Mouse (Mus musculus) lung, embryonic 14.5 days (tissue): Measurements from ENCODE around the gene Fgf10. TPM values are rescaled to one million over a fixed set of nuclear protein-coding genes. Genes with fewer than 3 reads are reported as not detected.

Source experiments
- ATAC-seq: fragments of 200-750 bp; cut with Nextera tagmentation; 2 replicates; pipeline ENCODE4 v1.8.0; 2017; ENCODE audit warnings: mild to moderate bottlenecking, moderate TSS enrichment, moderate library complexity; ENCODE audit not compliant: insufficient read depth
- DNase-seq: peaks from one replicate; pipeline ENCODE4 v3.0.0-alpha.2; 2015
- H3K27ac ChIP-seq: fragments of 300-500 bp; sonication (generic); 2 replicates; pipeline ENCODE4 v1.5.1; 2014; ENCODE audit warnings: low read depth, mild to moderate bottlenecking, moderate library complexity
- H3K27me3 ChIP-seq: fragments of 300-500 bp; sonication (generic); 2 replicates; pipeline ENCODE4 v1.6.1; 2014; ENCODE audit warnings: low read length, control low read depth; ENCODE audit not compliant: insufficient read depth
- H3K36me3 ChIP-seq: fragments of 300-500 bp; sonication (generic); 2 replicates; pipeline ENCODE4 v1.6.1; 2014; ENCODE audit warnings: control low read depth; ENCODE audit not compliant: insufficient read depth
- H3K4me1 ChIP-seq: fragments of 300-500 bp; sonication (generic); 2 replicates; pipeline ENCODE4 v1.6.1; 2014; ENCODE audit warnings: antibody characterized with exemption, control low read depth; ENCODE audit not compliant: insufficient read depth
- H3K4me2 ChIP-seq: fragments of 300-500 bp; sonication (generic); 2 replicates; pipeline ENCODE4 v1.6.1; 2014; ENCODE audit warnings: mild to moderate bottlenecking
- H3K4me3 ChIP-seq: fragments of 300-500 bp; sonication (generic); 2 replicates; pipeline ENCODE4 v1.5.1; 2014; ENCODE audit warnings: low read depth, low read length
- H3K9ac ChIP-seq: fragments of 300-500 bp; sonication (generic); 2 replicates; pipeline ENCODE4 v1.6.1; 2014
- H3K9me3 ChIP-seq: fragments of 300-500 bp; sonication (generic); 2 replicates; pipeline ENCODE4 v1.6.1; 2016; ENCODE audit warnings: low read depth, low read length, control low read depth
- CTCF ChIP-seq: IDR thresholded peaks from 2 replicates; pipeline ENCODE4 v1.5.1; 2016; ENCODE audit warnings: antibody characterized with exemption, low read depth
- WGBS: fragments of 180-500 bp; shearing (Covaris S2); extraction: QIAGEN DNeasy Blood & Tissue Kit; methylation state at CpG from one replicate; pipeline ENCODE4 v1.1.7; 2014; 5-methylcytosine and 5-hydroxymethylcytosine counted together
- polyA plus RNA-seq: library from polyadenylated mRNA; unstranded; fragments of >200 nt; fragmentation: Nextera tagmentation; extraction: Ambion mirVana; gene quantifications from 2 replicates; pipeline ENCODE4 v1.2.1, GENCODE M21; 2014

The Fgf10 gene
- polyA plus RNA-seq, 1 experiment from 2014 or later = 16.8 TPM

DNA sequence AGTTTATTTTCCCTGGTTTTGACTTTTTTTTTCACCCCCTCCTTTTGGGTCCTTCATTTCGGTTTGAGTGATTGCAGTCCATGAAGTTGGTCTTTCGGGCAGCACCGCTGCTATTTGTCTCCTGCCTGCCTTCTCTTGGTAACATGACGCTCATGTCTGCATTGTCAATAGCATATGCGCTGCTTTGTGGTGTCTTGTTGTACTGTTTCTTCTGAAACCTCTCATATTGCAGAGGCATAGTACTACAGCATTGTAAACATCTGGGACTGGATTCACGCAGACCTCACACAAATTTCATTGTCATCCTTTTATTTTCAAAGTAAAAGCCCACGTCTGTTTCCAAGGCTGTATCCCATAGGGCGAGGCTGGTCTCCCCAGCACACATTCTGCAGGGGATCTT lies 46.7 kb downstream of the Fgf10 start:
- H3K4me1 ChIP-seq = no peaks in the 10 kb centered on the region
- H3K4me3 ChIP-seq = peak overlapping the region; percentile 43
- H3K9me3 ChIP-seq = no peaks in the 10 kb centered on the region
- no peak for TF ChIP-seq CTCF
- 0 out of 2 replicates have a peak, but pooled peaks cover 6% of the 10 kb centered on the region for H3K27me3 ChIP-seq
- peak overlapping the region; percentile 60 for H3K9ac ChIP-seq
- DNase-seq = peak; percentile 48
- peak overlapping the region; percentile 74 for H3K4me2 ChIP-seq
- ATAC-seq = peak; percentile 25; the same call in 1 of the 2 replicates
- WGBS = 5% methylated on average over 8 of the region's 8 CpGs
- H3K36me3 ChIP-seq = no peaks in the 10 kb centered on the region
- H3K27ac ChIP-seq = peak overlapping the region; percentile 72

DNA sequence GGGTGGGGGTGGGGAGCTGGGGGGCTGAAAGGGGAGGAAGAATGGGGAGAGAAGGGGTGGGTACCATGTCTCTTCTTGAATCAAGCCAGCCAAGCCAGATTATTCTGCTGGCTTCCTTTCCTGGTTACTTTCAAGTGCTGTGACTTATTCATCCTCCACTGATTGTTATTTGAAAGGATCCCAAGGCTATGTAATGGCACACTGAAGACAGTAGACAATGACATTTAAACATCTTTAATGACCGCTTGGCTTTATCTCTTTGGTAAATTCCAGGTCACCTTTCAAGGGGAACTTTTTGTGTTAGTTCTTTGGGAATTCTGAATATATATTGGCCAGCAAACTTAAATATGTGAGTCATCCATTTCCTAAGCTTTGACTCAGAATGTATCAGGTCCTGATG lies 47.1 kb downstream of the Fgf10 start:
- H3K9ac ChIP-seq = peak overlapping the region; percentile 60
- TF ChIP-seq CTCF = no peak
- WGBS = 42% methylated on average over 1 of the region's 1 CpGs

DNA sequence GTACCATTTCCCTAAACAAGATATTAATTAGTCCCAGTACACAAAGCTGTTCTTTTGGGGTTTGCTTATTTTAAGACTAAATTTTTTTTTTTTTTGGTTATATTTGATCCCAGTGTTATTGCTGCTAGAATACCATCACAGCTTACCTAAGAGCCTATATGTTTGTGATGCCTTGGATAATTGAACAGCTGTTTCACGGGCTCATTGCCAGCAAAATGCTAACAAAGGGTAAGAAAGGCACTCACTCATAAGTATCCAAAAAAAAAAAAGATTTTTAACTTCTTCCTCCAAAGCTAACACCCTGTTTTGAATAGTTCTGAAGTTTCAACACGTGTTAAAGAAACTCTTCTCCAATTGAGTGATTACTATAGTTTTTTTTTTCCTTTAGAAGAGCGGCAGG lies 48.8 kb downstream of the Fgf10 start:
- Histone ChIP-seq H3K9ac (no peak overlapping the region), H3K27me3 (0 out of 2 replicates have a peak, but pooled peaks cover under 1% of the 10 kb centered on the region), H3K4me2 (peak overlapping the region; percentile 33), H3K4me3 (no peak overlapping the region), H3K27ac (no peak overlapping the region), H3K4me1 (no peaks in the 10 kb centered on the region), H3K36me3 (no peaks in the 10 kb centered on the region), H3K9me3 (no peaks in the 10 kb centered on the region)
- DNase-seq (peak; percentile 65), ATAC-seq (no peak)
- 17% methylated on average over 3 of the region's 3 CpGs for WGBS
- TF ChIP-seq CTCF = no peak

More for the DNA sequence above, 47.1 kb downstream of the Fgf10 start:
- H3K4me3 ChIP-seq = peak overlapping the region; percentile 43
- peak overlapping the region; percentile 72 for H3K27ac ChIP-seq
- H3K4me2 ChIP-seq = peak overlapping the region; percentile 74
- H3K4me1 ChIP-seq = no peaks in the 10 kb centered on the region
- DNase-seq = no peak
- no peaks in the 10 kb centered on the region for H3K36me3 ChIP-seq
- H3K27me3 ChIP-seq = 0 out of 2 replicates have a peak, but pooled peaks cover 6% of the 10 kb centered on the region
- no peaks in the 10 kb centered on the region for H3K9me3 ChIP-seq
- ATAC-seq = no peak

DNA sequence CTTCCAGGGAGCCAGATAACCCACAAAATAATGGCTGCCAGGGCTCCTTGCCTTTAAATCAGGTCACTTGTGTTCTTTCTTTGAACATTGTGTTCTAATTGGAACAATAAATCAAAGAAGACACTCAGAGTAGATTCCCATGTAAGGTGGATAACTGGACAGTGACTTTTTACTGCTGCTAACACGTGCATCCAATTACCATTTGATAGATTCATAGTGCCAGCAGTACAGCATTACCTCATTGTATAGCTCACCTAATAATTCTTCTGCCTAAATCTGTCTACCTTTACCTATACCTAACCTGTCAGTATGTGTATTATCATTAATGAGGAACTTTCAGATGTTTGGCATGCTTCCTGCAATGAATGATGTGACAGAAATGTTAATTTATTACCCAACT lies 52.1 kb downstream of the Fgf10 start:
- Histone ChIP-seq H3K36me3 (no peaks in the 10 kb centered on the region), H3K27ac (no peak overlapping the region), H3K27me3 (no peaks in the 10 kb centered on the region), H3K4me1 (no peaks in the 10 kb centered on the region), H3K4me2 (no peak overlapping the region), H3K9me3 (no peaks in the 10 kb centered on the region), H3K9ac (no peak overlapping the region), H3K4me3 (no peak overlapping the region)
- WGBS = 53% methylated on average over 1 of the region's 1 CpGs
- ATAC-seq (no peak), DNase-seq (no peak)
- no peak for TF ChIP-seq CTCF

DNA sequence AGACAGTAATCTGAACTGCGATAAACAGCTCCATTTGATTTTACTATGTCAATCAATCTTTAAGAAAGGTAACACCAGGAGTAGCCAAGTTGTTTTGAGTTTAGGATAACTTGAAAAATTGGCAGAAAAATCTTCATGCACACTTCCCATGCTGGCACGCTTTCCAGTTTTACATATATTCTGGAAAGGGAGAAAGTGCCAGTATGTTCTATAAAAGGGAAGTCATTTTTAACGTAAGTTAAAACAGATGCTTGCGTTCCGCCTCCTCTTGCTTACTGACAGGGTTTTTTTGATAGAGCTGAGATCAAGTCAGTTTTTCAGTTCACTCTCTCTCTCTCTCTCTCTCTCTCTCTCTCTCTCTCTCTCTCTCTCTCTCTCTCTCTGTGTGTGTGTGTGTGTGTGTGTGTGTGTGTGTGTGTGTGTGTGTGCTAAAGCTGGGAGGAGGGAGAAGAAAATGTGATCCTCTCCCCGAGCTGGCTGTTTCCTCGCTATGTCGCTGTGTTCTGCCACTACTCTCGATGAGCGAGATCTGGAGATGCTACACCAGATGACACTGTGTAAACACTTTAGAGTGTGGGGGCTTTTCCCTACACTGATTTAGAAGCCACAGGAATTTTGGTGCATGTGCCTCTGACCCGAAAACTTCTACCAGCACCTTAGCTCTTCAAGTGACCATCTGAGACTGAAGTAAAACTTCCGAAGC lies 62.4 kb downstream of the Fgf10 start:
- Histone ChIP-seq H3K4me2 (peak overlapping the region; percentile 54), H3K9ac (no peak overlapping the region), H3K27me3 (no peaks in the 10 kb centered on the region), H3K4me1 (no peaks in the 10 kb centered on the region), H3K36me3 (no peaks in the 10 kb centered on the region), H3K4me3 (no peak overlapping the region), H3K27ac (peak overlapping the region; percentile 58), H3K9me3 (no peaks in the 10 kb centered on the region)
- 21% methylated on average over 12 of the region's 12 CpGs for WGBS
- peak; percentile 83; the same call in 1 of the 2 replicates for ATAC-seq
- DNase-seq = peak; percentile 66
- no peak for TF ChIP-seq CTCF

DNA sequence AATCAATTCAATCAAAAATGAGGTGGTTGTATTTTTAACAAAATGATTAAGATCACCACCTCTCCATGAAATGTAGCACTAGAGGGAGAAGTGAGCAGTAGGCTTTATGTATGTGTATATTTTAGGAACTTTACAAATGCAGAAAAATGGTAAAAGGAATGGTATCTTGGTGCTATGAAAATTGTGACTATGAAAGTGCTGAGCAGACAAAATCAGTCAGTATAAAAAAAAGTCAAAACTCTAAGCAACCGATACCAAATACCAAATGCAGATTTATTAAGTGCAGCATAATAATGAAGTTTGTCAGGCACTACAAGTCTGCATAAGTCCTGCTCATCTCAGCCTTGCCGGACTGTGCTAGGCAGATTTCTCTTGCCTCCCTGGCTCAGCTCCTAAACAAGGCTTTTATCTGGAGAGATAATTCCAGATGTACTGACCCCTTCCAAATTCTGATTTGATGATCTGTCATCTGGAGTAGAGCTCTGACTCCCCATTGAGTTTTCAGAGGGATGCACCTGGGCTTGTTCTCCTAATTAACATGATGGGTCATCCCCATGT lies 70.3 kb downstream of the Fgf10 start:
- H3K36me3 ChIP-seq = no peaks in the 10 kb centered on the region
- H3K4me1 ChIP-seq = 0 out of 2 replicates have a peak, but pooled peaks cover 5% of the 10 kb centered on the region
- peak; percentile 58; the same call in 1 of the 2 replicates for ATAC-seq
- no peaks in the 10 kb centered on the region for H3K27me3 ChIP-seq
- 39% methylated on average over 2 of the region's 2 CpGs for WGBS
- no peaks in the 10 kb centered on the region for H3K9me3 ChIP-seq
- H3K27ac ChIP-seq = no peak overlapping the region
- peak; percentile 68 for DNase-seq
- no peak overlapping the region for H3K9ac ChIP-seq
- H3K4me2 ChIP-seq = no peak overlapping the region
- no peak overlapping the region for H3K4me3 ChIP-seq
- TF ChIP-seq CTCF = no peak

DNA sequence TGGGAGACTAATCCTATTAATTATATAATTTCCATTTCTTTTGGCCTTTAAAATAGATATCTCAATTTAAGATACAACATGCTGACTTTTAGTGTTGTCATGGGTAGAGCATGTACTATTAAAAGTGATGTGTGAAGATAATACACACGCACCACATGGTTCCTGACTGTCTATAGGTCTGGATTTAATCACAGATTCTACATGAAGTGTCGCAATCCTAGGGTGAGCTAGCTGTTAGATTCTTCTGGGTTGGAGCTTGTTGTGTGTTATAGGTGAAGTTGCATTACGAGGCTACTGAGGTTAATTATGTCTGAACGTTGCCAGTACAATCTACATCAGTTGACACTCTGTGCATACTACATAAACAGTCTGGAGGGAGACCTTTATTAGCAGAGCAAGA lies 73.2 kb downstream of the Fgf10 start:
- Histone ChIP-seq H3K4me3 (no peak overlapping the region), H3K27ac (no peak overlapping the region), H3K4me1 (0 out of 2 replicates have a peak, but pooled peaks cover 5% of the 10 kb centered on the region), H3K36me3 (no peaks in the 10 kb centered on the region), H3K4me2 (no peak overlapping the region), H3K9ac (no peak overlapping the region), H3K27me3 (no peaks in the 10 kb centered on the region), H3K9me3 (no peaks in the 10 kb centered on the region)
- 49% methylated on average over 4 of the region's 4 CpGs for WGBS
- no peak for TF ChIP-seq CTCF
- DNase-seq (no peak), ATAC-seq (no peak)
